Mouse (Mus musculus) stomach, postnatal 0 days (tissue): ENCODE measurements around the gene Tnfsf10. TPM values are rescaled to one million over a fixed set of nuclear protein-coding genes. Genes with fewer than 3 reads are reported as not detected.
A peak's percentile ranks its signal among the peaks of the same experiment; 100 is the strongest.
"Not testable (repeated sequence)": the region's sequence is repeated elsewhere in the genome, so short reads cannot be mapped to it uniquely, and the experiment has no call there.

Experiments
- ATAC-seq: fragments of 200-750 bp; cut with Nextera tagmentation; 2 replicates; pipeline ENCODE4 v1.8.0; 2017; ENCODE audit not compliant: low FRiP score, low TSS enrichment
- DNase-seq: peaks from one replicate; pipeline ENCODE4 v3.0.0-alpha.2; 2016; ENCODE audit warnings: low spot score
- H3K27ac ChIP-seq: fragments of 300-500 bp; sonication (generic); replicated peaks from 2 replicates; pipeline ENCODE4 v1.5.1; 2014; ENCODE audit warnings: mild to moderate bottlenecking, control low read depth
- H3K27me3 ChIP-seq: fragments of 300-500 bp; sonication (generic); 2 replicates; pipeline ENCODE4 v1.6.1; 2014; ENCODE audit warnings: low read length; ENCODE audit not compliant: control insufficient read depth, insufficient read depth
- H3K36me3 ChIP-seq: fragments of 300-500 bp; sonication (generic); 2 replicates; pipeline ENCODE4 v1.6.1; 2014; ENCODE audit warnings: low read length, mixed read lengths; ENCODE audit not compliant: control insufficient read depth, insufficient read depth
- H3K4me1 ChIP-seq: fragments of 300-500 bp; sonication (generic); replicated peaks from 2 replicates; pipeline ENCODE4 v1.6.1; 2014; ENCODE audit warnings: antibody characterized with exemption; ENCODE audit not compliant: control insufficient read depth, insufficient read depth
- H3K4me2 ChIP-seq: fragments of 300-500 bp; sonication (generic); replicated peaks from 2 replicates; pipeline ENCODE4 v1.6.1; 2014; ENCODE audit warnings: low read depth, mild to moderate bottlenecking, control low read depth, moderate library complexity
- H3K4me3 ChIP-seq: fragments of 300-500 bp; sonication (generic); 2 replicates; pipeline ENCODE4 v1.5.1; 2014; ENCODE audit warnings: low read depth, low read length, control low read depth
- H3K9ac ChIP-seq: fragments of 300-500 bp; sonication (generic); 2 replicates; pipeline ENCODE4 v1.6.1; 2014; ENCODE audit warnings: mild to moderate bottlenecking, low read length, control low read depth, mixed read lengths
- H3K9me3 ChIP-seq: fragments of 300-500 bp; sonication (generic); 2 replicates; pipeline ENCODE4 v1.6.1; 2016; ENCODE audit warnings: low read length; ENCODE audit not compliant: control insufficient read depth
- CTCF ChIP-seq: IDR thresholded peaks from 2 replicates; pipeline ENCODE4 v1.5.1; 2016; ENCODE audit warnings: antibody characterized with exemption, low read depth, mild to moderate bottlenecking, moderate library complexity
- EP300 ChIP-seq: optimal IDR thresholded peaks from 2 replicates; pipeline ENCODE3; 2016; ENCODE audit warnings: antibody characterized with exemption
- WGBS: fragments of 180-500 bp; shearing (Covaris S2); extraction: QIAGEN DNeasy Blood & Tissue Kit; methylation state at CpG from one replicate; pipeline ENCODE4 v1.1.7; 2014; 5-methylcytosine and 5-hydroxymethylcytosine counted together
- polyA plus RNA-seq: library from polyadenylated mRNA; unstranded; fragments of >200 nt; fragmentation: Nextera tagmentation; extraction: Ambion mirVana; gene quantifications from 2 replicates; pipeline ENCODE4 v1.2.1, GENCODE M21; 2015

The Tnfsf10 gene
- polyA plus RNA-seq, 1 experiment from 2014 or later, result 0.30 TPM

GRCm38 (mm10) chr3:27272926-27273745 lies 43.7 kb upstream of the Tnfsf10 start:
- H3K4me2 ChIP-seq, result no peak overlapping the region; the same call in 1 of the 2 replicates
- DNase-seq (peak; percentile 23), ATAC-seq (no peak)
- H3K4me3 ChIP-seq, result no peak overlapping the region
- TF ChIP-seq CTCF (no peak), EP300 (no peak)
- H3K9ac ChIP-seq, result no peak overlapping the region
- H3K9me3 ChIP-seq, result no peaks in the 10 kb centered on the region
- no peaks in the 10 kb centered on the region for H3K36me3 ChIP-seq
- H3K4me1 ChIP-seq, result no peaks in the 10 kb centered on the region
- no peaks in the 10 kb centered on the region for H3K27me3 ChIP-seq
- 30% methylated on average over 7 of the region's 7 CpGs for WGBS
- no peak overlapping the region for H3K27ac ChIP-seq

- not testable (repeated sequence) for H3K9me3 ChIP-seq, H3K27me3 ChIP-seq, DNase-seq, H3K4me1 ChIP-seq, H3K9ac ChIP-seq, ATAC-seq, H3K4me2 ChIP-seq, H3K4me3 ChIP-seq, H3K36me3 ChIP-seq, H3K27ac ChIP-seq
- WGBS, result 93% methylated on average over 10 of the region's 14 CpGs
Observed at GRCm38 (mm10) chr3:27279286-27279925, 37.4 kb upstream of the Tnfsf10 start.

GRCm38 (mm10) chr3:27280280-27280749 lies 36.5 kb upstream of the Tnfsf10 start:
- DNase-seq (peak; percentile 62), ATAC-seq (peak; percentile 45)
- H3K4me1 ChIP-seq, result no peaks in the 10 kb centered on the region
- H3K9me3 ChIP-seq, result no peaks in the 10 kb centered on the region
- no peak overlapping the region for H3K4me3 ChIP-seq
- TF ChIP-seq CTCF, result no peak
- no peak for TF ChIP-seq EP300
- H3K4me2 ChIP-seq, result no peak overlapping the region
- H3K9ac ChIP-seq, result no peak overlapping the region
- H3K36me3 ChIP-seq, result no peaks in the 10 kb centered on the region
- no peaks in the 10 kb centered on the region for H3K27me3 ChIP-seq
- no peak overlapping the region for H3K27ac ChIP-seq
- 33% methylated on average over 11 of the region's 11 CpGs for WGBS

GRCm38 (mm10) chr3:27283071-27283713 lies 33.6 kb upstream of the Tnfsf10 start:
- Histone ChIP-seq H3K4me3 (peak overlapping the region; percentile 4), H3K27ac (no peak overlapping the region; the same call in 1 of the 2 replicates), H3K4me1 (no peaks in the 10 kb centered on the region), H3K36me3 (no peaks in the 10 kb centered on the region), H3K9ac (0 out of 2 replicates have a peak overlapping the region, but pooled peaks have one; percentile 31), H3K9me3 (no peaks in the 10 kb centered on the region), H3K4me2 (peak overlapping the region; percentile 40), H3K27me3 (no peaks in the 10 kb centered on the region)
- DNase-seq, result peak; percentile 84
- TF ChIP-seq CTCF (no peak), EP300 (no peak)
- ATAC-seq, result peak; percentile 77
- 5% methylated on average over 27 of the region's 27 CpGs for WGBS

- H3K4me1 ChIP-seq, result no peaks in the 10 kb centered on the region
- no peak for DNase-seq
- 52% methylated on average over 7 of the region's 7 CpGs for WGBS
- H3K27me3 ChIP-seq, result no peaks in the 10 kb centered on the region
- no peaks in the 10 kb centered on the region for H3K36me3 ChIP-seq
- H3K4me2 ChIP-seq, result 0 out of 2 replicates have a peak overlapping the region, but pooled peaks have one; percentile 40
- ATAC-seq, result no peak
- H3K27ac ChIP-seq, result no peak overlapping the region
- no peaks in the 10 kb centered on the region for H3K9me3 ChIP-seq
- H3K4me3 ChIP-seq, result no peak overlapping the region
- no peak for TF ChIP-seq EP300
- no peak for TF ChIP-seq CTCF
- no peak overlapping the region for H3K9ac ChIP-seq
Observed at GRCm38 (mm10) chr3:27283796-27284195, 33.0 kb upstream of the Tnfsf10 start.
